Mouse (Mus musculus) gastrocnemius, adult 18-20 months (tissue): ENCODE measurements around the gene Msln. TPM values are rescaled to one million over a fixed set of nuclear protein-coding genes. Genes with fewer than 3 reads are reported as not detected.

ENCODE experiments used
- DNase-seq: peaks from one replicate; pipeline ENCODE4 v3.0.0; 2021; ENCODE audit warnings: low spot score
- microRNA-seq: library from miRNA; unstranded; fragments of <30 nt; microRNA quantifications from one replicate; pipeline ENCODE4 v1.2.0, GENCODE M21; 2021
- total RNA-seq, 2 experiments: library from RNA; stranded (reverse); gene quantifications; 2 replicates each; pipeline ENCODE4 v1.2.3; 2021

Gene Msln
- total RNA-seq, 2 experiments from 2014 or later, result 0.26 to 0.46 TPM

DNA sequence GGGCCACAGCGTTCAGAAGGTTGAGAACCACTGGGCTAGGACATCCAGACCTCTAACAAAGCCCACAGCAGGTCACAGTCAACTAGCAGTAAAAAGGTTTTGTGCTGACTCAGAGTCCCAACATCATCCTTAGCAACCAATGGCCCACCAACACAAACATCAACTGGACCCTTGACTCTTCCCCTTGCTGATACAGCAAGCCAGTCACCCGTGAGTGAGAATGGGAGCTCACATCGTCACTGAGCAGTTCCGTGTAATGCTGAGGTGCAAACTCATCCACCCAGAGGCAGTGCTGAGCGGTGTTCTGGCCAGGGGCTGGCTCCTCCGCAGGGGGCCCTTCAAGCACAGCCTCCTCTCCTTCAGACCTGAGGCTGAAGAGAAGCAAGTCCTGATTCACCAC, 28.9 kb downstream of the Msln start:
- DNase-seq, result no peak

DNA sequence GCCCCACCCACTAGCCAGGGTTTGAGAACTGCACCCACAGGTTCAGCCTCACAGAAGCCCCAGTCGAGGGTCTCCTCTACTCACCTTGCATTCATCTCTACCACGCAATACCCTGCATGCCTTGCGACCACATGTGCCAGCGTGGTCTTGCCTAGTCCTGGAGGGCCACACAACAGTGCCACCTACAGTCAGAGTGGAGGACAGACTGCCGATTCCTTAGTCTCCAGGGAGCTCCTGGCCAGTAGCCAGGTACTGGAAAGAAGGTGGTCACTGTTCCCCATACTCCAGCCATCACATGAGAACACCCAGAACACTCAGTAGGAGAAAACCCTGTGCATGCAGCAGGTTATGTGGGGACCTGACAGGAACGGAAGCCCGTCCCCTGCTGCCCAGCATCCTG, 30.3 kb downstream of the Msln start:
- DNase-seq, result no peak

DNA sequence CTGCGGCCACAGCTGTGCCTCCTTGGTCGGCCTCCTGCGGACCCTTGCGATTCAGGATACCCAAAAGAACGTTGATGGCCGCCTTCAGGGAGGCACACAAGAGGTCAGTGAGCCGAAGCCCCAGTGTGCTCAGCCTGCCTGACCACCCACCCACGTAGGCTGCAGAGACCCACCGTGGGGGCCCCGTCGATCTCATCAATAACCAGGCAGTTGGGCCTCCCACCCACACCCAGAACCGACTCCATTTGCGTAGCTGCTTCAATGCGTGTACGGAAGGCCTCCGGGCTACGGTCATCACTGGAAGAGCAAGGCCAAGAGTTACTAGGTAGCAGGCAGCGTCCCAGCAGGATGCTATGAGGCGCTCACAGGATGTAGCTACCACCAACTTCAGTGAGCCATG, 30.7 kb downstream of the Msln start:
- no peak for DNase-seq

DNA sequence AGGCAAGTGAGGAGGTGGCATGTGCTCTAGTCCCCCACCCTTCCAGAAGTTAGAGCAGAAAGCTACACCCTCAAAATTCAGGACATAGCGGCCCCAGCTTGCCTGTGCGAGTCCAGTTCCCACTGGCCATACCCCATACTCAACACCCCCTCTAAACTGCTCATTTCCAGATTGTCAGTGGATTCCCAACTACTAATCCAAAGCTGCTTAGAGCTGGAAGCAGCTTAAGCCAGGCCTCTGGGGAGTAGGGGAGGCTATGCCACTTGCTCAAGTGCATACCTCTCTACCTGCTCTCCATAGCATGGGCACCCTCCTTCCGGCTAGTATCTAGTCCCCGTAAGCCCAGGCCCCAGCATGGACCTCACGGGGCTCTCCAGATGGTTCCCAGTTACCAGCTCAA, 32.7 kb downstream of the Msln start:
- no peak for DNase-seq

DNA sequence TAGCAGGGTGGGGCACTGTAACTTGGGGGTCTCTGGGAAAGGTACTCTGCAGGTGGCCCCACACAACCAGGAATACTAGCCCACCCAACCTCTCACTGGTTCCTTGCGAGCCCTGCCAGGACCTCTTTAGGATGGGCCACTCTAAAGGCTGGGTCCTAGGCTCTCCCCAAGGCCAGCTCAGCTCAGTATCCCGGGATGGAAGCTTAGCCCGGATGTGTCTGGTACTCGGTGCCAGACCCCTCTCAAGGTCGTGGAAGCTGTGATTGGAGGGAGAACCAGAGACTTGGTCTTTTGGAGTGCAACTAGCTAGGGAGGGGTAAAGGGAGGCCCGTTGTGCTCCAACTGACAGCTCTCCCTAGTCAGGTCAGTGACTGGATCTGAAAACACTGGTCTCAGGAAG, 36.5 kb downstream of the Msln start:
- DNase-seq, result no peak

DNA sequence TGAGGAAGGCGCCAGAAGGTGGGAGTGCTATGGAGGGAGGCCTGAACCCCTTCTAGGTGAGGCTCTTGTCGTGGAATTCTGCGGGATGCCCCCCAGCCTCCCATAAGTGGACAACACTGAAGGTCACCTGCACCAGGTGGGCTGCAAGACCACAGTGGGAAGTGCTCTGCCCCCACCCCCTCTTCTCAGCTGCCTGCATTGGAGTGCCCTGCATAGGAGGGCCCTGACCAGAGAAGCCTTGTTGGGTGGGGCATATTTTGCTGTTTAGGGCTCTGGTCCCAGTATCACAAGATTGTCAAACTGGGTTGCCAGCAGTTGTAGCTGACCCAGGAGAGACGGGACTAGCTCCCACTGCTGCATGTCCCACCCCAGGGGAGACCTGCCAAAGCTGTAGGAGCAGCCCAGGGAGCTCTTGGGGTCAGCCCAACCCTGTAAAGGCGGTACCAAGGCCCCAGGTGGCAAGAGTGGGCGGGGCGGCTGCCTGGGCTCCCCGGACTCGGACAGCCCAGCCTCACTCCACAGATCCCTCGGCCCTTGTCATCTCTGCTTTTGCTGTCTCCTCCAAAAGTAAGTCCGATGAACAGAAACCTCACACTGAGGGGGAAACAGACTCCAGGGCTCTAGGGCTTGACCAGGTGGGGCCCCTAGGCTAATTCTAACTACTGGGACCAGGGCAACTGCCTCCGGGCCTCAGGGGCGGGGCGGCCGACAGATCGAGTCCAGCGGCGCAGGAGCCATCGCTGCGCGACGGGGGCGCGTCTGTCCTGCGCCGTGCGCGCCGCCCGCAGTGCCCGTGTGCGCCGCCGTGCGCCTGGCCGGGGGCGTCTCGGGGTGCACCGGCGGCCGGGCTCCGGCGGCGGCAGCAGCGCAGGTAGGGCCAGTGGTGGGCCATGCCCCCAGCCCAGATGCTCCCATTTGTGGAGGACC, 37.2 kb downstream of the Msln start, which contains the start of gene Gng13:
Gng13 (plus strand) TSS at position 461 of the 927 bp plus-strand sequence.
- DNase-seq, result no peak

DNA sequence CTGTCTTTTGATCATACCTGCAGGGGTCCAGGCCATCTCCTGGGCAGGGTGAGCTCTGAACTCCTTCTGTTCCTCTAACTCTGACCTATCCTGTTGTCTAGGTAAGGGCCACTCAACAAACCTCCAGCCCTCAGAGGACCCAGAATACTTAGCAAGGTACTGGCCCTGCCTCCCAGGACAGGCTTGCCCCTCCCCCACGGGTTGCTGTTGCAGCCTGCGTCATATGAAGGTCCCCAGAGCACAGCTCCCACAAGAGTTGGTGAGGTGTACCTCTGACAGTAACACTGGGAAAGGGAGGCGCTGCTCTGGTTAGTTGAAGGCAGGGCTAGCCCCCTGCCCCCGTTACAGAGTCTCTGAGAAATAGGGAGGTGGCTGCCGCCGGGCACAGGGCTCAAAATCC, 38.0 kb downstream of the Msln start:
- DNase-seq, result no peak

DNA sequence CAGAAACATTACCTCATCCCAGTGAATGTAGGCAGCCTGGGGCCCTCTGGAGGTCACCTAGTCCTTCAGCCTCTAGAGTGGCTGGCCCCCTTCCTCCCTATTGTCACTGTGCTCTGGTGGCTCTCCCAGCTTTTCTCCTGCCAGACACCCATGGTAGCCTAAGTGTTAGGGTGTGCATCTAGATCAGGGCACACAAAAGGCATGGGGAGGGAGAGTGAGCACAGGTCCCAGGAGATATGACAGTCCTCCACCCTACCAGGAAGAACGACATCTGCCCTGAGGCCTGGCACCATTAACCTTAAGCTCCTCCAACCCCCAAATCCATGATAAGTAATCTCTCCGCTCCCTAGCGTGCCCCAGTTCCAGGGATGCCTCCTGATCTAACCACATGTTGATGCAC, 38.6 kb downstream of the Msln start:
- DNase-seq, result no peak

DNA sequence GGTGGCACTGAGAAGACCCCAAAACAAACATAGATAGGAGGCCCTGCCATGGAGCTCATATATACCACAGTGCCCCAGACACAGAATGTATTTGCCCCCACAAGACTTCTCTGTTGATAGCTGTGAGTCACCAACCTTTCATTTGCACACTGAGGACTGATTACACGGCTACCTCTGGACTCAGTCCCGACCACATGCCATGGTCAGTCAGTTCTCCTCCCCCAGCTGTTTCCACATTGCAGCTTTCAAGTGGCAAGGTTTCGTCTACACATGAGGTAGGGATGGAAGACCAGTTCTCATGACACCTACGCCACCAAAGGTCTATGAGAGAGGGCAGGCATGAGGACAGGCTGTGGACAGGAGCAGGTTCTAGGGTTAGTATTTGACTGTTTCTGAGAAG, 43.0 kb downstream of the Msln start:
- DNase-seq, result no peak

DNA sequence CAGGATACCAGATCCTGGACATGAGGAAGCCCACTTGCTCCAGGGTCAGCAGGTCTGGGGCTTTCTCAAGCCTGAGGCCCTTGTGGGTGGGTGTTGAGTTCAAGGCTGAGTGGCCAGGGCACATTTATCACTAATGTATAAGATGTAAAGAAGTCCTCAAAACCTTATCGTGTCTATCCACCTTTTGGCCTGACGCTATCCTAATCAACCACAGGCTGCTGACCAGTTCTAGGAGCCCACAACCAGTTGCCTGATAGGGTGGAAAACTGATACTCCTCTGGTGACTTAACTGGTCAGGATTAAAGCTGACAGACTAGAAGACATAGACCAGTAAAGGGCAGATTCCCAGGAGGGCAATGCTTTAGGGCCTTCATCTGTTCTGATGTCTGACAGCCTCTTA, 44.2 kb downstream of the Msln start:
- DNase-seq, result no peak

DNA sequence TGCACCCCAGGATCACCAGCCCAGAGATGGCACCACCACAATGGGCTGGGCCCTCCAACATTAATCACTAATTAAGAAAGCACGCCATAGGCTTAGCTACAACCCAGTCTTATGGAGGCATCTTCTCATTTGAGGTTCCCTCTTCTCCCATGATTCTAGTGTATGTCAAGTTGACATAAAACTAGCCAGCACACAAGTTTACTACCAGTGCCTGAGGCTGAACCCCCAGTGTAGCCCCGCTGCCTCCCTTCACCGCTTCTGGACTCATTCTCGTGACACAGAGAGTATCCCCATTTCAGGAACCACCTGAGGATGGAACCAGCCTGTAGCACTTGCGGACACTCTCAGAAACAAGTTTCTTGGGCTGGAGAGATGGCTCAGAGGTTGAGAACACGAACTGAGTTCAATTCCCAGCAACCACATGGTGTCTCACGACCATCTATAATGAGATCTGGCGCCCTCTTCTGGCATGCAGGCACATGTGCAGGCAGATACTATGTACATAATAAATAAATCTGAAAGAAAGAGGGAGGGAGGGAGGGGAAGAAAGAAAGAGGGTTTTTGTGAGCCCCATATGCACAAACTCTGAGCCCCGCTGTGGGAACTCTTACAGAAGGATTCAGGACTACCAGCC, 53.2 kb downstream of the Msln start:
- no peak for DNase-seq

Small RNA genes within 50 kb of the gene (microRNA-seq; reads per million reads assigned to microRNA genes)
- gene Gm25083 (not detected), gene Mir6966 (not detected)

Other genes starting within 250 kb of the Msln start
- gene Sox8, start 183.7 kb downstream of the Msln start, total RNA-seq, result under 1 TPM; 0.37 to 0.59 TPM
- 10 to 100 TPM; 11.3 to 12.6 TPM for gene Lmf1, start 175.3 kb downstream of the Msln start, total RNA-seq
- not detected for gene Gng13, start 37.2 kb downstream of the Msln start, total RNA-seq
- 1 to 10 TPM in 1 of 2 experiments, under 1 TPM in 1; 0.47 to 1.1 TPM for gene Chtf18, start 27.0 kb downstream of the Msln start, total RNA-seq
- gene Rpusd1, start 26.7 kb downstream of the Msln start, total RNA-seq, result 1 to 10 TPM; 3.5 to 4.2 TPM
- not detected for gene Mslnl, start 18.3 kb downstream of the Msln start, total RNA-seq
- 10 to 100 TPM; 27.3 to 29.2 TPM for gene Narfl, start 19.4 kb upstream of the Msln start, total RNA-seq
- 10 to 100 TPM; 10.6 to 10.7 TPM for gene Haghl, start 31.3 kb upstream of the Msln start, total RNA-seq
- not detected for gene Ccdc78, start 32.2 kb upstream of the Msln start, total RNA-seq
- gene Fam173a, start 38.5 kb upstream of the Msln start, total RNA-seq, result 10 to 100 TPM; 42.2 to 46.8 TPM
- gene AC134908.4, start 41.3 kb upstream of the Msln start, total RNA-seq, result not detected
- 10 to 100 TPM; 40.1 to 48.4 TPM for gene Metrn, start 42.8 kb upstream of the Msln start, total RNA-seq
- under 1 TPM; 0.62 to 0.91 TPM for gene Fbxl16, start 54.7 kb upstream of the Msln start, total RNA-seq
- gene Wdr24, start 69.2 kb upstream of the Msln start, total RNA-seq, result 1 to 10 TPM; 9.6 to 9.8 TPM
- 10 to 100 TPM; 12.6 to 14.2 TPM for gene Jmjd8, start 74.5 kb upstream of the Msln start, total RNA-seq
- gene Stub1, start 79.0 kb upstream of the Msln start, total RNA-seq, result 10 to 100 TPM; 88.4 to 92.9 TPM
- gene Rhbdl1, start 82.9 kb upstream of the Msln start, total RNA-seq, result 10 to 100 TPM; 10.7 to 14.7 TPM
- 10 to 100 TPM; 10.0 to 11.8 TPM for gene Gm20683, start 87.4 kb upstream of the Msln start, total RNA-seq
- gene Rhot2, start 90.5 kb upstream of the Msln start, total RNA-seq, result 10 to 100 TPM; 72.4 to 72.9 TPM
- under 1 TPM; 0.55 to 0.64 TPM for gene Wdr90, start 107.1 kb upstream of the Msln start, total RNA-seq
- gene Mcrip2, start 114.4 kb upstream of the Msln start, total RNA-seq, result 100 to 1,000 TPM in 1 of 2 experiments, 10 to 100 TPM in 1; 84.2 to 102 TPM
- 10 to 100 TPM; 25.4 to 33.4 TPM for gene Mettl26, start 120.7 kb upstream of the Msln start, total RNA-seq
- under 1 TPM; 0.43 to 0.62 TPM for gene Wfikkn1, start 126.5 kb upstream of the Msln start, total RNA-seq
- gene Rab40c, start 165.3 kb upstream of the Msln start, total RNA-seq, result 10 to 100 TPM in 1 of 2 experiments, 1 to 10 TPM in 1; 7.6 to 11.1 TPM
- 10 to 100 TPM; 19.9 to 22.2 TPM for gene Pigq, start 190.6 kb upstream of the Msln start, total RNA-seq
- gene Nhlrc4, start 190.6 kb upstream of the Msln start, total RNA-seq, result not detected
- gene A930017K11Rik, start 198.2 kb upstream of the Msln start, total RNA-seq, result not detected
- gene Capn15, start 231.4 kb upstream of the Msln start, total RNA-seq, result 1 to 10 TPM; 4.4 to 6.5 TPM